Mouse (Mus musculus) ES-CJ7 (cell line): ENCODE results near the gene Dap3.
"Not testable (repeated sequence)": the region's sequence is repeated elsewhere in the genome, so short reads cannot be mapped to it uniquely, and the experiment has no call there.

ENCODE experiments used
- DNase-seq: peaks from one replicate; pipeline ENCODE4 v3.0.0; 2011; ENCODE audit warnings: low read depth, low spot score

Gene Dap3

DNA sequence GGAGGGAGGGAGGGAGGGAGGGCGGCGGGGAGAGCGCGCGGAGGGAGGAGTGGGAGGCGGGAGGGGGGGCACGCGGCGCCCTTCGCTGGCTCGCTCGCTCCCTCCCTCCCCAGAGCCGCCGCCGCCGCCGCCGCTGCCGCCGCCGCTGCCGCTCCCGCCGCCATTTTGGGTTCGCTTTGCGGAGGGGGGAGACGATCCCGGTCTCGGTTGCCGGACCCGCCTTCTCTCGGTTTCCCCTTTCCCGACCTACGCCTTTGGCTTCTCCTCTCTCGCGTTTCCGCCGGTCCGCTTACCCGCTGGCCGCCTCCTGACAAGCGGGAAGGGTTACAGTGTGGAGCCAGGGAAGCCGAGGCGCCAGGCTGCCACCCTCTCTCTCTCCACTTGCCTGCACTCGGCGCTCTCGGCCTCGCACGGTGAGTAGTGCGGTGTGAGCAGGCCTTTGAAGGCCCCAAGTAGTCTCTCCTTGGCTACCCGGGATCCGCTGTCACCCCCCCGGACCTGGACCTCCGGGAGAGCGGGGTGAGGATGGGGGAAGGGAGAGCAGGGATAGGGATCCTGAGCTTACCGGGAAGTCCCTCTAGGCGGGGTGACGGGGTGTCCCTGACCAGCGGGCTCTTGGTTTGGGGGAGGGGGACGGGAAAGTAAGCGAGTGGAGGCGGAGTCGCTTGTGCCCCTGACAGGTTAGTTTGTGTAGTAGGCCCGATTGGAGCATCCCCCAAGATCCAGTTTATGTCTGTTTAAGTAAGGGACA is at the start of gene Dap3, which contains the start of gene Ash1l:
Gene Dap3, minus strand, starts transcription at position 606 of the 751 bp plus-strand sequence.
Gene Ash1l, plus strand, starts transcription at position 47 of the 751 bp plus-strand sequence.
- DNase-seq = peak; percentile 86

DNA sequence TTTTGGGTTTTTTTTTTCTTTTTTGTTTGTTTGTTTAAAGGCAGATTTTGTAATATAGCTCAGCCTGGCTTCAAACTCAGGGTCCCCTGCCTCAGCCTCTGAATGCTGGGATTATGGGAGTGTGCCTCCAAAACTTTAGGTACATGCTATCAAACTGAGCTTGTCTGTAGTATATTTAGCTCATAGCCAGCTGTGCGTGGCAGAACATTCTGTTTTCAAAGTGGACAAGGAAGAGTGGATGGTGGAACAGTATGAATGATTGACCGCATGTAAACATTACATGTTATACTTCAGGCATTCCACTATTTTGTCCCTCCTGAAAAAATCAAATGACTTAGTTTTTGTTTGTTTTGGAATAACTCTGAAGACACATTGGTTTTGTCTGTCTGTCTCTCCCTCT is 41.8 kb upstream of the Dap3 start:
- DNase-seq = no peak

DNA sequence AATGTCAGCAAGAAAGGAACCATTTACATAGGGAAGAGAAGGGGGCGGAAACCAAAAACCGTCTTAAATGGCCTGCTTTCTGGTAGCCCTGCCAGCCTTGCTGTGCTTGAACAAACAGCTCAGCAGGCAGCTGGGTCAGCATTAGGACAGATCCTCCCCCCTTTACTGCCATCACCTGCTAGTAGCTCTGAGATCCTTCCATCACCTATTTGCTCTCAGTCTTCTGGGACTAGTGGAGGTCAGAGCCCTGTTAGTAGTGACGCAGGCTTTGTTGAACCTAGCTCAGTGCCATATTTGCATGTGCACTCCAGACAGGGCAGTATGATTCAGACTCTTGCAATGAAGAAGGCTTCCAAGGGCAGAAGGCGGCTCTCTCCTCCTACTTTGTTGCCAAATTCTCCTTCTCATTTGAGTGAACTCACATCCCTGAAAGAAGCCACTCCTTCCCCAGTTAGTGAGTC is 33.0 kb upstream of the Dap3 start:
- peak; percentile 21 for DNase-seq

DNA sequence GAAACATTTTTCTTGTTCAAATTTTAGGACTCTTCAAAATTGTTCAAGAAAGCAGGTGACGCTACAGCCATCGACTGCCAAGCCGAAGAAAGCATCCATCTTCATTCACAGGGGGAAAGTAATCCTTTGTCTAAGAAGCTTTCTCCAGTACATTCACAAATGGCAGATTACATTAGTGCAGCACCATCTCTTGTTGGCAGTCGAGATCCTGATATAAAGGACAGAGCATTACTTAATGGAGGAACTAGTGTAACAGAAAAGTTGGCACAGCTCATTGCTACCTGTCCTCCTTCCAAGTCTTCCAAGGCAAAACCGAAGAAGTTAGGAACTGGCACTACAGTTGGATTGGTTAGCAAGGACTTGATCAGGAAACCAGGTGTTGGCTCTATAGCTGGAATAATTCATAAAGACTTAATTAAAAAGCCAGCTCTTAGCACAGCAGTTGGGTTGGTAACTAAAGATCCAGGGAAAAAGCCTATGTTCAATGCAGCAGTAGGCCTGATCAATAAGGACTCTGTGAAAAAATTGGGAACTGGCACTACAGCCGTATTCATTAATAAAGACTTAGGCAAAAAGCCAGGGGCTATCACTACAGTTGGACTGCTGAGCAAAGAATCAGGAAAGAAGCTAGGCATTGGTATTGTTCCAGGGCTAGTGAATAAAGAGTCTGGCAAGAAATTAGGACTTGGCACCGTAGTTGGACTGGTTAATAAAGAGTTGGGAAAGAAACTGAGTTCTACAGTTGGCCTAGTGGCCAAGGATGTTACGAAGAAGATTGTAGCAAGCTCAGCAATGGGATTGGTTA is 30.4 kb upstream of the Dap3 start:
- no peak for DNase-seq

DNA sequence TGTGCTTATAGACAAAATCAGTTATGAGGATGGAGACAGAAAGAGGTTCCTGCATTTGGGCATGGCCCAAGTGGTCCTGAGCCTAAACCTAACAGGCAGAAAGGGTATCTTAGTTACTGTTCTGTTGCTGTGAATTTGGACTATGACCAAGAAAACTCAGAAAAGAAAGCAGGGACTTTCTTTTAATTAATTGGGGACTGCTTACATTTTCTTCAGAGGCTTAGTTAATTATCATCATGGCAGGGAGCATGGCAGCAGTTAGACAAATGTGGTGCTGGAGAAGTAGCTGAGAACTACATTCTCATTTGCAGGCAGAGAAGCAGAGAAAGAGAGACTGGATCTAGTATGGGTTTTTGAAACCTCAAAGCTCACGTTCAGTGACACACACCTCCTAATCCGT is 24.0 kb upstream of the Dap3 start:
- no peak for DNase-seq

DNA sequence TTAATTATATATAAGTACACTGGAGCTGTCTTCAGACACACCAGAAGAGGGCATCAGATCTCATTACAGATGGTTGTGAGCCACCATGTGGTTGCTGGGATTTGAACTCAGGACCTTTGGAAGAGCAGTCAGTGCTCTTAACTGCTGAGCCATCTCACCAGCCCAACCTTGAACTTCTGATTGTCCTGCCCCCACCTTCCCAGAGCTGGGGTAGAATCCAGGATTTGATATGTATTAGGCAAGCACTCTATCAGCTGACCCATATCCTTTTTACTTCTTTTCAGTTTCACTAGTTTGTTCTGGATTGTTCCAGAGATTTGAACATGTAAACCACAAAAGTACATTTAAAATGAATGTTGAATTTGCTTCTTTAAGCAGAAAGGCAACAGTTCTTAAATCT is 12.2 kb upstream of the Dap3 start:
- DNase-seq = not testable (repeated sequence)

DNA sequence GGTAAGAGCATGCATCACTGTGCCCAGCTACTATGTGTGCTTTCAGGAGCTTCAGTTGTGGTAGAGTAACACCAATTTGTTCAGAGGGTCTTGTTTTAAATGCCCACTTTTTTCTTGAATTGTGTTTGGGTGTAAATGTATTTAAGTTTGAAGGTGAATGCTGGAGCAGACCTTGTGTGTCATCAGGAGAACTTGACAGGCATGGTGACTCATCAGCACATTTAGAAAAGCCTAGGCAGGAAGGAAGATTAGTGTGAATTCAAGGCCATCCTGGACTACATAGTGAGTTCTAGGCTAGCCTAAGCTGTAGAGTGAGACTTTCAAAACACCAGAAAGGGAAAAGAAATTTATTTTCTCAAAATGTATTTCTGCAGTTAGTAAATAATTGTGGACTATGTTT is 2.8 kb upstream of the Dap3 start:
- no peak for DNase-seq

DNA sequence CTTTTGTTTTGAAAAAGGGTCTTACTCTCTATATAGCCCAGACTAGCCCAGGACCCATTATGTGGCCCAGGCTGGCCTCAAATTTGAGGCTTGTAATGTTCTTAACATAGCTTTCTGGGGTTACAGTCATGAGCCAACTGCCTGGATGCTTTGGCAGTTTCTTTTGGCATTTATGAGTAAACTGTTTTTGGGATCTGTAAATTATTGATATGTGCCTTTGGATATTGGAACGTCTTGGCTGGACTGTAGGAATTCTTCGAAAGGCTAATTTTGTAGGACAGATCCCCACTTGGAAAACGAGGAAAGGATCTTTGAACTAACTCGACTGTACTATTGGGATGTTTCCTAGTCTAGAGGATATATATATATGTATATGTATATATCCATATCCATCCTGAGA is 2.3 kb upstream of the Dap3 start:
- no peak for DNase-seq

DNA sequence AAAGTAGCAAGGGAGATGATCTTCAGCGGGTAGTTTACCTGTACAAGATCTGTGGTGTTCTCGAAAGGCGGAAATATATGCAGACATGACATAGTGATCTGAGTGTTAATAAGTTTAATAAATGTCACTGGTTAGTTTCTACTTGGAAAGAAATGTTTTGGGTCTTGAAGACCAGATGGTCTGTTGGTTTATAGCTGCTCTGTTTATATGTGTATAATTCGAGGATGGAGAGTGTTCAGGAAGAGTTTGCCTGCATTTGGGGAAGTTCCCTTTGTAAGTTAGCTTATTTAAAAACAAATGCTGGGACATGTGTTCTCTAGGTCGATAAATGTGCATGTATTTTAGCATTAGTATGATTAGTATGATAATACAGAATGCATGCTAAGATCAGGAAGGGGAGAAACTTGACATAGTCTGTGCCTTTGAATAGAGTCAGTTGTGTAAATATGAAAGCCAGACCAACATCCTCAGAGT is 383 bp upstream of the Dap3 start:
- DNase-seq = no peak

DNA sequence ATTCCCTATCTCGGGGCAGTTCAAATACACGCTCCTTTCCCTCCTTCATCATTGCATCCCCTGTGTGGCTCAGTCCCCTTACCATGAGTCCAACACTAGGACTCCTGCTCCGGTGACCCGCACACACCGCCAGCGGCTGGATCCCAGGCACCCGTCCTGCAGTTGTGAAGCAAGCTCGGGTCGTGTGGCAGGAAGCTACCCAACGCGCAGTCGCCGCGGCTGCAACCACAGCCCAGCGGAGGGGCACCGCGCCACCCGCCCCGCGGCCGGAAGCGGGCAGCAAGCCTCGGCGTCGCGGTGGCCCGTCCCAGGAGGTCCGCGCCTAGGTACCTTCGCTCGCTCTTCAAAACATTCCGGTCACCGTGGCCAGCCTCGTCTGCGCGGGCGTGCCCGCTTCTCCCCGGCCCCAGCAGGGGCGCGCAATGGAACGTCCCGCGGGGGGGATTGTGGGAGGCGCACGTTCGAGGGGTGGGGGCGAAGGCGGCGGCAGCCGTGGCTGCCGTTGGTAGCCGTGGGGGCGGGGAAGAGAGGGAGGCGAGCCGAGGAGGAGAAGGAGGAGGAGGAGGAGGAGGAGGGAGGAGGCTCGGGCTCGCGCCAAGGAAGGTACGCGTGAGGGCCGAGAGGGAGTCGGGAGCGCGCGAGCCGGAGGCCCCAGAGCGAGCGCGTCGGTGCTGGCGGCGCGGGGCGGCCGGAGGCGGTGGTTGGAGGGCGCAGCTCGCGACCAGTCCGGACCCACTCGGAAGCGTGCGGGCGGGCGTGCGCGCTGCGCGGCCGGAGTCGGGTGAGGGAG is 1.0 kb downstream of the Dap3 start:
- peak; percentile 85 for DNase-seq

DNA sequence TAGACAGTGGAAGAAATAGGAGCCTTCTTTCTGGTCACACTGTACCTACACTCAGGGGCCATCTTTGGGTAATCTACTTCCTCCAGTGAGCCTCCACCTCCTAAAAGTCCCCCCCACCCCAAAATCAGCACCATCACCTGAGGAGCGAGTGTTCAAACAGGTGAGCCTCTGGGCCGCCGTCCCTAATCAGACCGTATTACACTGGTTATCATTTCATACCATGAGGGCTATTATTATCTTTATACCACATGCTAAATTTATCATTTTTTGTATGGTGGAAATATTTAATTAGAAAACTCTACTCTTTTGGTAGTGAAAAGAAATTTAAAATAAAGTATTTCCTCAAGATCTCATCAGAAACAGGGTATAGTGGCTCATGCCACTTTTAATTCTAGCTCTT is 6.9 kb downstream of the Dap3 start:
- no peak for DNase-seq

DNA sequence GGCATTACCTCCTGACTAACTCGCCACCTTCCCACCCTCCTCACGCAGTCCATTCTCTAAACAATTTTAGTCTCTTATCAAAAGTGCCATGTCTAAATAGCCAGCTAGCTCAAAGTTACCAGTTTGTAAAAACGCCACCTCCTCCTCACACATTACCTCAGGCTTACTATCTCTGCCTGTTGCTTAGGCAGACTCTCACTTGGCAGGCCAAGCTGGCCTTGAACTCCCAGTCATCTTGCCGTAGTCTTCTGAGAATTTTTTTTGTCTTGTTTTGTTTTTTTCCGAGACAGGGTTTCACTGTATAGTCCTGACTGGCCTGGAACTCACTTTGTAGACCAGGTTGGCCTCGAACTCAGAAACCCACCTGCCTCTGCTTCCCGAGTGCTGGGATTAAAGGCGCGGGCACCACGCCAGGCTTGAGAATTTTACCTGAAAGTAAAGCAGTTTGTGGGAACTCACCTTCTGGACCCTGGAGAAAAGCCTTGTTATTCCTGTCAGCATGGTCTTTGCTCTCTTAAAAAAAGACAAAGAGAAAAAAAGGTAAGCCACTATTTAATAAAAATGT is 8.6 kb downstream of the Dap3 start:
- DNase-seq = no peak

DNA sequence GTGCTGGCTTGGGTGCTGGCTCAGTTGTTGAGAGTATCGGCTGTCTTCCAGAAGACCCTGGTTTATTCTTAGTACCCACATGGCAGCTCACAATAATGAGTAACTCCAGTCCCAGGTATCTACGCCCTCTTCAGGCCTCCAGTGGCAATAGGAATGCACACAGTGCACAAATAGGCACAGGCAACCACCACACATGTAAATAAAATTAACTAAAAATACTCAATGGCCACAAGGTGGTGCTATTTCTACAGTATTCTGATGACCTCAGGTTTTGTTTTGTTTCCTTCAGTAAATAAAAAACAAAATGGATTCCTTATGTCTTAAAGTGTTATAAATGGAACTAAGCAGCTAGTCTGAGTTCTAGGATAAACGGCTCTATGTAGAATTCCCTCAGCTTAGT is 11.2 kb downstream of the Dap3 start:
- DNase-seq = peak; percentile 86

DNA sequence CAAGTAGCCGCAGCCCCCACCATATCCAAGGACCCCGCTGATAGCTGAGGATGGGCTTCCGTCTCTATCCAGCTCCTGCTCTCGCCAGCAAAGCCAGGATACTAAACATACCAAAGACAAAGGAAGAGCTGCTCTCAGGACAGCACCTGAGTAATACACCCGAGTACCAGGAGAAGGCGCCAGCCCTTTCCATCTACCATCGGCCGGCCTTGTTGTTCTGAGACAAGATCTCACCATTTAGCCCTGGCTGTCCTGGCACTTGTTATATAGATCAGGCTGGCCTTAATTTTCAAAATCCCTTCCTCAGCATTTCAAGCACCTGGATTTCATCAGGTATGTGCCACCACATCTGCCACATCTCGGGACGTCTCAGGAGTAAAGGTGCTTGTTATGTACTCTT is 11.9 kb downstream of the Dap3 start:
- peak; percentile 49 for DNase-seq

DNA sequence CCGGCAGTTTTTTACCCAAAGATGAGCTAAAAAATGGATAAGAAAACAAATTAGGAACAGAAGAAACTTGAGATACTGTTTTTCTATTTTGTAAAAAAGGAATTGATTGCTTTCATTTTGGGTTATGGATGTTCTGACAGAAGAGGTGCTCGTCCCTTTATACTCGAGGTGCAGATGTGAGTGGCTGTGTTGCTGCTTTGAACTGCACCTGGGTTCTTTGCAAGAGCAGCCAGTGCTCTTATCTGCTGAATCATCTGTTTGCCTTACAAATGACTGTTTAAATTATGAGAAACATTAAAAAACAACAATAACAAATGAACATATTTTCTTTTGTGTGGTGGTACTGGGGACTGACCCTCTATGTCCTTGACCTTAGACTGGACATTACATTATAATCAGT is 21.5 kb downstream of the Dap3 start:
- DNase-seq = no peak

DNA sequence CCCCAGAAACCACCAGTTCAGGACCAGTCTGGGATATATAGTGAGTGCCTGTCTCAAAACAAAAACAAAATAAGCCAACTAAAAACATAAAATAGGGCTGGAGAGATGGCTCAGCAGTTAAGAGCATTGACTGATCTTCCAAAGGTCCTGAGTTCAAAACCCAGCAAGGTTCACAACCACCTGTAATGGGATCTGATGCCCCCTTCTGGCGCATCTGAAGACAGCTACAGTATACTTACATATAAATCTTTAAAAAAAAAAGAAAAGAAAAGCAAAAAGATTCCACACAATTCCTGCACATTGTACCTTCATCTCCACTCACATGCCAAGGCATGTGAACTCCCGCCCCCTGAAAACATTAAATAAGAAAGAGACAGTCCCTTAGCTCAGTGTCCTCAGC is 25.3 kb downstream of the Dap3 start:
- DNase-seq = no peak

DNA sequence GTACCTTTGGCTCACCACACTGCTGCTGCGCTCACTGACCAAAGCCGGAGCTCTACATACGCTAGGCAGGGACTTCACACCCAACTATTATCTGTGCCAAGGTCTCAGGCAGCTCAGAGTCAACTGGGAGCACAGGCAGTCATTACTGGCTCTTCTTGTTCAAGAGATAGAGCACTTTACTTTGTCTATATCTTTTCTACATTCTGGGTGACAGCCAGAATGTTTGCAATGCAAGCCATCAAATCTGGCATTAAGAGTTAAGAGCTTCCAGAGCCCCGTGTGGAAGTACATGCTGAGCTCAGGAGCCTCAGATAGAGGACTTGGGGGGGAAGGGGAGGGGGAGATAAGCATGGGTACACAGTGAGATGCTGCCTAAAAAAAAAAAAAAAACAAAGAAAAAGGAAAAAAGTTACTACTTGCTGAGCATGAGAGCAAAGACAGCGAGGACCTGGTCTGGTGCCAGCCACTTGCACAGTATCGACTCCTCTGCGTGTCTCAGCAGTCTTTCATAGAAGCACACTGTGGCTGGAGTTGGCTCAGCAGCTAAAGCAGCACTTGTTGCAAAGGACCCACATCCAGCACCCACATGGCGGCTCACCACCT is 26.9 kb downstream of the Dap3 start:
- DNase-seq = no peak

DNA sequence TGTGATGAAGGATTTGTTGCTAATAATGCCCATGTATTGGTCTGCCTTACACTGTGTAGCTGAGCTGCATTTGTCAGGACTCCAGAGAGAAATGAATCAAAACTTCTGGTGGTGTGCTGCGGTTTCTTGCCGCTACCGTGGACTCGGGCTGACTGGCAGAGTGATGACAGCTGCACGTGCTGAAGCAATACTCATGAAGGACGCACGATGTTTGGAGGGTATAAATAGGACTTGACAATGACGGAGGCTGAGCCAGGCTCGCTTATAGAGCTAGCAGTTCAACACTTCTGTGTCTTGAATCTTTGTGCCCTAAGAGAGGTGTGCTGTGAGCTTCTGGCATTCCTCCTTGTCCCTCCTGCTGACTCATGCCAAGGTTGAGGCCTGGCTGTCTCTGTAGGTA is 29.6 kb downstream of the Dap3 start:
- no peak for DNase-seq

DNA sequence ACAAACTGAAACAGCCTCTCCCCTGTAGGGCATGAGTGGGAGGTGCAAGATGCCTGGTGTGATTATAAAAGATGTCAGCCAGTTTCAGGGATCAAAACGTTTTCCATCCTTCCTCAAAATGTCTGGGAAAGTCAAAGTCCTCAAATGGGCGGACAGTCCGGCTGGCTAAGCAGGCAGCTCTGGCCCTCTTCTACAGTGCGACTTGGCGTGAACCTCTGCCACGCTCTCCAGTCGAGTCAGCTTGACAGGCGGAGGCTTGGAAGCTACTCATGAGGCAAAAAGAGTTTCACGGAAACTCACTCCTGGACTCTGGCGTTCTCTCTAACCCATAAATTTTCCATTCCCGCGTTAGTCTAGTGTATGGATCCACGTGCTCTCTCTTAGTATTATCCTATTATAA is 32.0 kb downstream of the Dap3 start:
- no peak for DNase-seq

DNA sequence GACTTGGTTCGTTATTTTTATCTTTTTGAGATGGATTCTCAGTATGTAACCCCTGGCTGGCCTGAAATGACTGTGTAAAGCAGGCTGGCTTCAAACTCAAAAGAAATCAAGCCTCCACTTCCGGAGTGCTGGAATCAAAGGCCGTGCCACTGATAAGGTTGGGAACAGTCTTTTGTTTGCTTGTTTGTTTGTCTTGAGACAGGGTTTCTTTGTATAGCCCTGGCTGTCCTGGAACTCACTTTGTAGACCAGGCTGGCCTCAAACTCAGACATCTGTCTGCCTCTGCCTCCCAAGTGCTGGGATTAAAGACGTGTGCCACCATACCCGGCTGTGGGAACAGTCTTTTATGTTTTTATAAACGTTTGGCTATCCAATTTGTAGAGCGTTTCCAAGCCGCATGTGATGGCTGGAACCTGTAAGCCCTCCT is 36.6 kb downstream of the Dap3 start:
- DNase-seq = no peak
